Mouse (Mus musculus) liver, embryonic 13.5 days (tissue): Measurements from ENCODE around the gene Fgfr2. TPM values are rescaled to one million over a fixed set of nuclear protein-coding genes. Genes with fewer than 3 reads are reported as not detected.

ENCODE experiments used
- ATAC-seq: fragments of 200-750 bp; cut with Nextera tagmentation; 2 replicates; pipeline ENCODE4 v1.8.0; 2017; ENCODE audit warnings: low read depth, mild to moderate bottlenecking, moderate number of reproducible peaks, moderate library complexity
- DNase-seq: peaks from one replicate; pipeline ENCODE4 v3.0.0; 2022
- H3K27ac ChIP-seq: fragments of 300-500 bp; sonication (generic); 2 replicates; pipeline ENCODE4 v1.5.1; 2015; ENCODE audit warnings: moderate library complexity, mild to moderate bottlenecking, inconsistent platforms
- H3K27me3 ChIP-seq: fragments of 300-500 bp; sonication (generic); 2 replicates; pipeline ENCODE4 v1.6.1; 2015; ENCODE audit warnings: mild to moderate bottlenecking, inconsistent platforms
- H3K36me3 ChIP-seq: fragments of 300-500 bp; sonication (generic); 2 replicates; pipeline ENCODE4 v1.6.1; 2015; ENCODE audit warnings: mild to moderate bottlenecking, inconsistent platforms
- H3K4me1 ChIP-seq: fragments of 300-500 bp; sonication (generic); replicated peaks from 2 replicates; pipeline ENCODE4 v1.6.1; 2015; ENCODE audit warnings: inconsistent platforms
- H3K4me2 ChIP-seq: fragments of 300-500 bp; sonication (generic); 2 replicates; pipeline ENCODE4 v1.6.1; 2015; ENCODE audit warnings: inconsistent platforms, mild to moderate bottlenecking, moderate library complexity
- H3K4me3 ChIP-seq: fragments of 300-500 bp; sonication (generic); replicated peaks from 2 replicates; pipeline ENCODE4 v1.5.1; 2015; ENCODE audit warnings: mild to moderate bottlenecking, inconsistent platforms
- H3K9ac ChIP-seq: fragments of 300-500 bp; sonication (generic); 2 replicates; pipeline ENCODE4 v1.6.1; 2015; ENCODE audit warnings: mild to moderate bottlenecking, inconsistent platforms
- H3K9me3 ChIP-seq: fragments of 300-500 bp; sonication (generic); replicated peaks from 2 replicates; pipeline ENCODE4 v1.6.1; 2016; ENCODE audit warnings: inconsistent platforms
- WGBS: fragments of 180-500 bp; shearing (Covaris S2); methylation state at CpG from one replicate; pipeline ENCODE4 v1.1.7; 2015; ENCODE audit not compliant: insufficient replicate concordance; 5-methylcytosine and 5-hydroxymethylcytosine counted together
- polyA plus RNA-seq: library from polyadenylated mRNA; unstranded; fragments of >200 nt; fragmentation: Nextera tagmentation; extraction: Ambion mirVana; gene quantifications from 2 replicates; pipeline ENCODE4 v1.2.1, GENCODE M21; 2015

Fgfr2 gene
- polyA plus RNA-seq, 1 experiment from 2014 or later = 8.9 TPM

DNA sequence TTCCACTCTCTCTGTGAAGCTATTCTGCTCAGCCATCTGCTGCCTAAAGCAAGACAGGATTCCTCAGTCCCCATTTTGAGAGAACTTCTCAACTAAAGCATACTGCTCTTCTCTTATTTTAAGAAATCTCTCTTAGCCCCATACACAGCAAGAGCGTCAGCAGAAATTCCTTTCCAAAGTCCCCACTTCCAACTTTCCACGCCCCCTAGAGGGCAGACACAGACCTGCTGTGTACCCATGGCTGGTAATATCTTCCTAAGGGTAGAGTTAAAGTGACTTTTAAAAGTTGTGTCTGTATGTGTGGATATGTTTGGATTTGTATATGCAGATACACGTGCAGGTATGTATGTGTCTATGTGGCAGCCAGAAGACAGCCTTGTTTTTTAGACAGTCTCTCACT lies 2944.2 kb downstream of the Fgfr2 start:
- WGBS = 42% methylated on average over 3 of the region's 3 CpGs
- H3K27ac ChIP-seq = no peak overlapping the region
- no peak overlapping the region for H3K9ac ChIP-seq

DNA sequence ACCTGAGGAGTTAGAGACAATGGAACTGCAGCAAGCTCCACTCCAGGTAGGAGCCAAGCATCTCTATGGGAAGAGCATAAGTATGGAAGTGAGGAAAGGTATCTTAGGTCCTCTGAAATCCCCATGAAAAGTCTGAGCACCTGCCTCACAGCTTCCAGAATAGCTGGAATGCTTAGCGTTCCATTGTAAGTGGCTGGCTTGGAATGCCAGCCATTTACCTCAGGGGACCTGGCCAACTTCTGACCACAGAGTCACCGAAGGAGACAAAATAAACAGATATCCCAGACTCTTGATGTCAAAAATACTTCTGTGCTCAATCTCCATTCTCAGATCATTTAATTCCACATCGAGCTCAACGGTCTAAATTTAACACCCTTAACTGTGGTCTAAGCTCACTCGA lies 2946.1 kb downstream of the Fgfr2 start:
- Histone ChIP-seq H3K27me3 (no peaks in the 10 kb centered on the region), H3K4me1 (no peaks in the 10 kb centered on the region), H3K9me3 (no peaks in the 10 kb centered on the region), H3K4me3 (no peak overlapping the region), H3K4me2 (no peak overlapping the region), H3K9ac (no peak overlapping the region), H3K27ac (no peak overlapping the region), H3K36me3 (0 out of 2 replicates have a peak, but pooled peaks cover under 1% of the 10 kb centered on the region)
- WGBS = 67% methylated on average over 5 of the region's 5 CpGs
- no peak for DNase-seq
- ATAC-seq = no peak

More for the DNA sequence above, 2944.2 kb downstream of the Fgfr2 start:
- Histone ChIP-seq H3K9me3 (no peaks in the 10 kb centered on the region), H3K4me2 (no peak overlapping the region), H3K4me1 (no peaks in the 10 kb centered on the region), H3K27me3 (no peaks in the 10 kb centered on the region), H3K36me3 (no peaks in the 10 kb centered on the region), H3K4me3 (no peak overlapping the region)
- DNase-seq (no peak), ATAC-seq (no peak)

DNA sequence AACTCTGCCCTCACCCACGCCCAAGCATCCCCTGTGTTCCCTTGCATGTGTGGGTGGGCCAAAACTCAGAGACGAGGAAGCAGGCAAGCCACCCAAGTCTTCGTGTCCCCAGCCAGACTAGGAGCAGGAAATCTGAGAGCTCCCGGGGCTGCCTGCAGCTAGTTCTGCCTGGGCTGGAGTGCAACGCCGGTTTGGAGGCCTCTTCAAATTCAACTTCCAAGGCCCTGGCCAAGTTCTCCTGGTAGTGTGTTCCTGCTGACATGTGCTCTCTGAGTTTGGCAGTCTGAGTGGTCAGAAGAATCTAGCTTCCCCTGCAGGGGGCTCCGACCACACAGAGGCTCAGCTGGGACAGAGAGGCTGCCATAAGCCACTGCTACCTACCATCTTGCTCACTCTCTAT lies 2948.6 kb downstream of the Fgfr2 start:
- Histone ChIP-seq H3K4me3 (no peak overlapping the region), H3K36me3 (0 out of 2 replicates have a peak, but pooled peaks cover 6% of the 10 kb centered on the region), H3K4me1 (no peaks in the 10 kb centered on the region), H3K4me2 (no peak overlapping the region), H3K27me3 (no peaks in the 10 kb centered on the region), H3K9ac (no peak overlapping the region), H3K27ac (no peak overlapping the region), H3K9me3 (no peaks in the 10 kb centered on the region)
- no peak for ATAC-seq
- DNase-seq = no peak
- 42% methylated on average over 7 of the region's 7 CpGs for WGBS

DNA sequence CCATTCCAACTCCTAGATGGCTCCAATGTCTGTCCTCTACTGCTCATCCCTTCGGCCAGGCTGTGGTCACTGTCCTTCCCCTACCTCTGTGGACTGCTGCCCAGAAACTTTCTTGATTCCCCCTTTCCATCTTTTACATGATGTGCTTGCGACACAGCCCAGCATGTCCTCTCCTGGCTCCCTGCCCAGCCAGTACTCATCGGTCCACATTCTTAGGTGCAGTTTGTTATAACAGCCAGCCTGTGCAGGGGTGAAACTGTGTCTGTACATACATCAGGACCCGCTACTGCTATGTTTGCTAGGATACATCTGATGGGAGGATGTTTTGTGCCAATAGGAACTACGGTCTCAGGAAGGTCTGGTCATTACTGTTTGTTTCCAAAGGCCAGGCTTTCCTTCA lies 2949.2 kb downstream of the Fgfr2 start:
- Histone ChIP-seq H3K9me3 (no peaks in the 10 kb centered on the region), H3K4me3 (no peak overlapping the region), H3K27ac (no peak overlapping the region), H3K36me3 (0 out of 2 replicates have a peak, but pooled peaks cover 8% of the 10 kb centered on the region), H3K4me2 (no peak overlapping the region), H3K4me1 (no peaks in the 10 kb centered on the region), H3K27me3 (no peaks in the 10 kb centered on the region), H3K9ac (no peak overlapping the region)
- ATAC-seq = no peak
- no peak for DNase-seq
- 62% methylated on average over 5 of the region's 5 CpGs for WGBS

DNA sequence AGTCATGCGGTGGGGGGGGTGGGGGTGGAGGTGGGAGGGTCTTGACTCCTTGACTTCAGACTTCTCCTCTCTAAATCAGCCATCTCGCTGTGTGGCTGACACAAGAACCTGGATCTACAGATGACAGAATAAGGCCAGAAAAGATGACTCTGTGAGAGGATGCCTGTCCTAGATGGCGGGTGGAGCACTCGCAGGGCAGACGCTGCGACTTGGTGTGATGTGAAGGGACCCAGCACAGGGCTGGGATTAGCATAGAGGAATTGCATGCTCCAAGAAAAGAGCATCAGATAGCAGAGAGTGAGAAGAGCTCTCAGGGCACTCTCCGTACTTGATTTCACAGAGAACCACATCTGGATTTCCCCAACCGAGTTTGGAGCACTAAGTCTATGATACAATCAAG lies 2953.0 kb downstream of the Fgfr2 start:
- no peaks in the 10 kb centered on the region for H3K27me3 ChIP-seq
- H3K9me3 ChIP-seq = no peaks in the 10 kb centered on the region
- WGBS = 67% methylated on average over 8 of the region's 8 CpGs

DNA sequence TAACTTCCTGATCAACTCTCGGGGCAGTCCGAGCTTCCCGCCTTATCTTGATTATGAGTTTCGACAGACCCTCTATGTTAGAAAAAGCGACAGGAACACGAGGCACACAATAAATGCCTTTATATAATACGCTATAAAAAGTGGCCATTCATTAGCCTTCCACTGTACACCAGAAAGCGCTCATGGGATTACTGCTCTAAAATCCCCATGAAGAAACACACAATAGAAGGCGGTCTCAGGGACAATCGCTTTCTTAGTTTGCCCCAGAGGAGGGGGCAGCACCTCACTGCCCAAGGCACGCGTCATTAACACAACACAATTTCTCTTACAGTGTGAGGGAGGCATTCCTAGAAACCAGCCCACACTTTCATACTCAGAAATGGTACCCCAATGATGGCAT lies 2954.9 kb downstream of the Fgfr2 start:
- Histone ChIP-seq H3K4me2 (no peak overlapping the region), H3K9ac (no peak overlapping the region), H3K27me3 (no peaks in the 10 kb centered on the region), H3K4me3 (no peak overlapping the region), H3K27ac (no peak overlapping the region), H3K4me1 (no peaks in the 10 kb centered on the region), H3K9me3 (no peaks in the 10 kb centered on the region), H3K36me3 (0 out of 2 replicates have a peak, but pooled peaks cover 8% of the 10 kb centered on the region)
- DNase-seq (no peak), ATAC-seq (no peak)
- WGBS = 64% methylated on average over 12 of the region's 12 CpGs

More for the DNA sequence above, 2953.0 kb downstream of the Fgfr2 start:
- no peak overlapping the region for H3K9ac ChIP-seq
- no peaks in the 10 kb centered on the region for H3K4me1 ChIP-seq
- no peak overlapping the region for H3K4me3 ChIP-seq
- H3K27ac ChIP-seq = no peak overlapping the region
- ATAC-seq = no peak
- 0 out of 2 replicates have a peak, but pooled peaks cover 8% of the 10 kb centered on the region for H3K36me3 ChIP-seq
- no peak for DNase-seq
- no peak overlapping the region for H3K4me2 ChIP-seq

DNA sequence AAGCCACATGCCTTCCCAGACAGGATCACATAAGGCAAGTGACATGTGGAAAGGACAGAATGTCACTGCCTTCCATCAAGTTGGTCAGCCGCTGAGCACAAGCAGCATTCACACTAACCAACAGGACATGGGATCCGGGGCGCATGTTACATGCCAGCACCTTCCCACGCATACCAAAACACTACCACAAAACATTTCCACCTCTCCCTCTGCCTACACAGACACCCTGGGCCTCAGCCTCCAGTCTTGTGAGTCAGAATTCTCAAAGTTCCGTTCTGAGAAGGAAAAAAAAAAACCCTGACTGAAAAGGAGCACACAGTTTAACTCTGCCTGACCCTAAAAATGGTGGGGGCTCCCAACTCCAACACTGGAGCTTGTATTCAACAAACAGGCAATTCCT lies 2955.9 kb downstream of the Fgfr2 start:
- H3K27ac ChIP-seq = no peak overlapping the region
- 0 out of 2 replicates have a peak, but pooled peaks cover 12% of the 10 kb centered on the region for H3K36me3 ChIP-seq
- no peak overlapping the region for H3K4me3 ChIP-seq
- no peaks in the 10 kb centered on the region for H3K9me3 ChIP-seq
- H3K4me2 ChIP-seq = no peak overlapping the region
- ATAC-seq (no peak), DNase-seq (no peak)
- H3K4me1 ChIP-seq = no peaks in the 10 kb centered on the region
- no peaks in the 10 kb centered on the region for H3K27me3 ChIP-seq
- 66% methylated on average over 5 of the region's 5 CpGs for WGBS
- no peak overlapping the region for H3K9ac ChIP-seq

DNA sequence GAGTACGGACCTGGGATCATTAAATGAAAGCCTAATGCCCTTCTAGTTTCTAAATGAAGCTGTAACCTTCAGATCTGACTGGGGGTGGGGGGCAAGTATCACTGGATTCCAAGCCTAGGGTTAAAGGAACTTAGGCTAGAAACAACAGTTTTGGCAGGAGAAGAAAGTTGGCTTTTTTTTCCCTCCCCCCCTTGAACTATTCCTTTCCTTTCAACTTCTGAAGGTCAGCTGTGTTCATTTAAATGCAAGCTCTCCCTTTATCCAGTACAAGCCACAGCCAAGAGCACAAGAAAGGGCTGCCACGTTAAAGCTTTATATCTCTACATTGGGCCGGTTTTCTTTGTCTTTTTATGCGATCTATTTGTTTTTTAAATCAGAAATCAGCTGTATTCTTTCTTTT lies 2957.0 kb downstream of the Fgfr2 start:
- ATAC-seq (no peak), DNase-seq (no peak)
- no peak overlapping the region for H3K27ac ChIP-seq
- WGBS = 55% methylated on average over 4 of the region's 4 CpGs
- 0 out of 2 replicates have a peak, but pooled peaks cover 7% of the 10 kb centered on the region for H3K36me3 ChIP-seq
- no peaks in the 10 kb centered on the region for H3K27me3 ChIP-seq
- H3K4me2 ChIP-seq = no peak overlapping the region
- H3K4me3 ChIP-seq = no peak overlapping the region
- H3K9me3 ChIP-seq = no peaks in the 10 kb centered on the region
- no peaks in the 10 kb centered on the region for H3K4me1 ChIP-seq
- no peak overlapping the region for H3K9ac ChIP-seq

DNA sequence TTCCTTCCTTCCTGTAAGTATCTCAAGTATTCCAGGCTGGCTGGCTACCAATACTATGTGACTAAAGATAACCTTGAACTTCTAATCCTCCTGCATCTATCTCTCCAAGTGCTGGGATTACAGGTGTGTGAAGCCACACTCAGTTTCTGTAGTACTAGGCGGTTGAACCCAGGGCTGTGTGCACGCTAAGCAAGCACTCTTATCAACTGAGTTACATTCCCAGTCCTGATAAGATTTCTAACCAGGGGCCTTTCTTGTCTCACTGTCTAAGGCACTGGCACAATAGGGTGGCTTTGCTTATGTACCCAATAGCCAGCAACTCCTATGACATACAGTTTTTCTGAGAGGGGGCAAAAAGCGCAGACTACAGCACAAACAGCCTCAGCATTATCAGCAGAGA lies 2957.7 kb downstream of the Fgfr2 start:
- Histone ChIP-seq H3K9ac (no peak overlapping the region), H3K4me2 (no peak overlapping the region), H3K4me1 (no peaks in the 10 kb centered on the region), H3K27me3 (no peaks in the 10 kb centered on the region), H3K4me3 (no peak overlapping the region), H3K27ac (no peak overlapping the region), H3K9me3 (no peaks in the 10 kb centered on the region), H3K36me3 (0 out of 2 replicates have a peak, but pooled peaks cover 7% of the 10 kb centered on the region)
- ATAC-seq (no peak), DNase-seq (no peak)
- 49% methylated on average over 3 of the region's 3 CpGs for WGBS

DNA sequence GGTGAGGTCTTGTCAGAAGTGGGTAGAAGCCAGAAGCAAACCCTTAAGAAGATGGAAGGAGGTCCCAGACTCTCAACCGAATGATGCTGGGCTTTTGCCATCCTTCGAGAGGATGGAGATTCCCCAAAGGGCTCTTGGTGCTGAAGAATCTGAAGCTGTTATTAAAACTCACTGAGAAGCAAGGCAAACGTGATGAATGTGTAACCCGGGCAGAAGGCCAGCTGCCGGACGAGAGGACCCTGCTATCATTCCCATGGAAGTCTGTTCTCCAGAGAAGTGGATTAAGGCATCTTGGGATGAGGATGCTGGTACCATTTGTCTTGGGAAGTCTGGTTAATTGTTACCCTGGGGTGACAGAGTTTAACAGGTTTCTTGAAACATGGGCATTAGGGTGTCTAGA lies 2960.4 kb downstream of the Fgfr2 start:
- Histone ChIP-seq H3K9ac (no peak overlapping the region), H3K4me3 (no peak overlapping the region), H3K9me3 (no peaks in the 10 kb centered on the region), H3K27me3 (no peaks in the 10 kb centered on the region), H3K4me1 (no peaks in the 10 kb centered on the region), H3K36me3 (0 out of 2 replicates have a peak, but pooled peaks cover 3% of the 10 kb centered on the region), H3K4me2 (no peak overlapping the region), H3K27ac (no peak overlapping the region)
- ATAC-seq = no peak
- WGBS = 71% methylated on average over 6 of the region's 6 CpGs
- DNase-seq = no peak

DNA sequence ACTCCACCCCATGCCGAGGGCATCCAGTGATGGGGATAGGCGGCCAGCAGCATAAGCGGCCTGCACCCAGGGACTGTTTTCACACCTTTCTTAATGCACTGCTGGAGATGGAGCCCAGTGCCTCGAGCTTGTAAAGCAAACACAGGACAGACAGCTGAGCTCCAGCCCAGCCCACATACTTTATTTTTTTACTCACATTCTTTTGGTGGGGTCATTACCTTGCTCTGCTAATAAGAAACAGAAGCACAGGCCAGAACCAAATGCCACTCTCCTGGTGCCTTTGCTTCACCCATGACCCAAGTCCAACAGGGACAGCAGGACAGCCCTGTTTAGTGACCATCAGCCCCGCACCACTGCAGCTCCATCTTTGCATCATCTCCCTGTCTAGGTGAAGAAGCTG lies 2961.6 kb downstream of the Fgfr2 start:
- Histone ChIP-seq H3K27ac (no peak overlapping the region), H3K27me3 (no peaks in the 10 kb centered on the region), H3K4me3 (no peak overlapping the region), H3K36me3 (0 out of 2 replicates have a peak, but pooled peaks cover 3% of the 10 kb centered on the region), H3K9me3 (no peaks in the 10 kb centered on the region), H3K9ac (no peak overlapping the region), H3K4me1 (no peaks in the 10 kb centered on the region), H3K4me2 (no peak overlapping the region)
- 48% methylated on average over 5 of the region's 5 CpGs for WGBS
- ATAC-seq = no peak
- no peak for DNase-seq

DNA sequence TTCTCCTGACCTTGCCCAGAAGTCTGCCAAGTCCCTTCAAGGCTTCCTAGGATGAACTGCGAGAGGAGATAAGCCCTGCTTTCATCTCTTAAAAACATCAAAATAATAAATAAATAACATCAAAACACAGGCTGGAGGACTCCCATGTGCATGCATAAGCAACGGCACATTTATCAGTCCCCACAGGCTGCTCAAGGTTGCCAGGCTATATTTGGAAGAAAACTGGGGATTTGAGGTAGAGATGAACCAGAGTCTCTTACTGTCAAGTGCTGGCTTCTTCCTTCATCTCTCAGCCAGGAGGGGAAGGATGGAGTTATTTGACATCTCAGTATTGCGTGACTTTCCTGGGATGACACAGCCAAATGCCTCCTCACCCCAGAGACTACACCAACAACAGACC lies 2964.3 kb downstream of the Fgfr2 start:
- Histone ChIP-seq H3K4me3 (no peak overlapping the region), H3K4me2 (no peak overlapping the region), H3K36me3 (0 out of 2 replicates have a peak, but pooled peaks cover 3% of the 10 kb centered on the region), H3K9ac (no peak overlapping the region), H3K4me1 (no peaks in the 10 kb centered on the region), H3K27me3 (no peaks in the 10 kb centered on the region), H3K27ac (no peak overlapping the region), H3K9me3 (no peaks in the 10 kb centered on the region)
- DNase-seq (no peak), ATAC-seq (no peak)
- 71% methylated on average over 3 of the region's 3 CpGs for WGBS
